Mouse (Mus musculus): ENCODE data around the gene Jtb.

DNA sequence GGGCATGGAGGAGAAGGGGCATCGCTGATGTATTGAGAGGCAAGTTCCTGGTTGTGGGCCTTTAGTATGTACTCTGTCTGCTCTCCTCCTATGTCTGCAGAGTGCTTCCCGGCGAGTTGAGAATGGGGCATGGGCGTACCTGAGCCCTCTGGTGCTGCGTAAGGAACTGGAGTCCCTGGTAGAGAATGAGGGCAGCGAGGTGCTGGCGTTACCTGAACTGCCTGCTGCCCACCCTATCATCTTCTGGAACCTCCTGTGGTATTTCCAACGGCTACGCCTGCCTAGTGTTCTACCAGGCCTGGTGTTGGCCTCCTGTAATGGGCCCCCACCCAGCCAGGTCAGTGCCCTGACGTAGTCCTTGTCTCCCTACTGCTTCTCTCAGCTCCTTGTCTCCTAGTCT lies 46.8 kb downstream of the Jtb start:
- TF ChIP-seq CTCF (IDR thresholded peaks at IDR 0.05) (no peak), EP300 (IDR thresholded peaks at IDR 0.05) (no peak)
